Mouse (Mus musculus): Measurements from ENCODE around the gene Cxcl10.
"Not testable (repeated sequence)": the region's sequence is repeated elsewhere in the genome, so short reads cannot be mapped to it uniquely, and the experiment has no call there.

The Cxcl10 gene

DNA sequence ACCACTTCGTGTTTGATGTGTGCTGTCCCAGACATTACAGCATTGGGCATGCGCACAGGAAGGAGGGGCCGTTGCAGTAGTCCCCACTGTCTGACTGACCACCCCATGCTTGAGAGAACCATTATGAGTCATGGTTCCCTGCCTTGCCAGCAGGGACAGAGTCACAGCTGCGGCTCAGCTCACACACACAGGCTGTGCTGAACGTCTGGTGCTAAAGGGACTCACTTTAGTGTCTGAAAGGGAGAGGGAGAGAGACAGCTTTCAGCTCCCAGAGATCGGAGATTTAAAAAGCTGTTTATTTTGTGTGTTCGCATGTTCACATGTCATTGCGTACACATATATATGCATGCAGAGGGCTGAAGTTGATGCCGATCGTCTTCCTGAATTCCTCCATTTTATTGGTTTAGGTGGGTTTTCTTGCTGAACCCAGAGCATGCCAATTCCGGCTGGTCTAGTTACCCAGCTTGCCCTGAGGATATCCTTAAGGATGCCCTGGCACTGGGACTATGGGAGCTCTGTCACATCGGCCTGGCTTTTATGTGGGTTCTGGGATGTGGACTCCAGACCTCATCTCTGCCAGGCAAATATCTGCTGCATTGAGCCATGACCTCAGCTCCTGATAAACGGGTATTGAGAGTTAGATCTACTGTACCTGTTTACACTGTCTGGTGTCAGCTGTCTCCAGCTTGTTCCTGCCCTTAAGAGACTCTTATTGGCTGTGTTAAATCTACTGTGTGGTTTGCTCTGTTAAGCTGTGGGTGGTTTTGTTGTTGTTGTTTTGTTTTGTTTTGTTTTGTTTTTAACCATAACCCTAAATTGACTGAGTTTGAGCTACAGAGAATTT, 20.7 kb upstream of the Cxcl10 start:
- CTCF ChIA-PET: no interaction called here

DNA sequence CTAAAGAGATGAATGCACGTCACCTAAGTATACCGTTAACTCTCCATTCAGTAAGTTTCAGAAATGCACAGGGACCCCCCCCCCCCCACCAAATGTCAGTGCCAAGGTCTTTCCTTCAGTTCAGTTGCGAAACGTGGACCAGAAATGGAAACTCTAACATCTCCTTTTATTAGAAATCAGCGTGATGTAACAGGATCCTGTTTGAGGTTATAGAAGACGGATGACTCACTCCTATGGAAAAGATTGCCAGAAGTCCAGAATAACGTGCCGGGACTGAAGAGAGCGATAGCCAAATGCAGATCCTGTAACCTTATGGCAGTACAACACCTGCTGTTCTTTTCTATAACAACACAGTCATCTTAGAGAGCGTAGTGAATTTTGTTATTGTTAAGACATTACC, 19.7 kb upstream of the Cxcl10 start:
- CTCF ChIA-PET: interaction anchor here (0.8 kb wide), 1 partner anchor 12 kb away, joined by 33 read pairs; no protein-coding TSS in a partner anchor

DNA sequence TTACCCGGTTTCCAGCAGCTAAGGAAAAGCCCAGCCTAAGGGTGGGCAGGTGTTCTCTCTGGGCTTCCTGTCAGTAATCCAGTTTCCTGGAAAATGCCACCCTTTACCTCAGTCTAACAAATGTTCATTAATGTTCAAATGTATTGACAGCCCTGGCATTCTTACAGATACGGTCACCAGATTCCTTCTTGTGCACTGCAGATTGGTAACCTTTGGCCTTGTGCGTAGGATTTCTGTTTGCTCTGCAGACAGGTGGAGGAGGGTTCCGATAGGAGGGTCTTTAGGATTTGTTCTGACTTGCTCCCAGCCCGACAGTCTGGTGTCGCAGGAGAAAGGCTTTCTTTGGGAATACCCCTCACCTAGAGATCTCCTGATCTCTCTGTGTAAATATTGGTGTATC, 17.9 kb upstream of the Cxcl10 start:
- CTCF ChIA-PET: no interaction called here

DNA sequence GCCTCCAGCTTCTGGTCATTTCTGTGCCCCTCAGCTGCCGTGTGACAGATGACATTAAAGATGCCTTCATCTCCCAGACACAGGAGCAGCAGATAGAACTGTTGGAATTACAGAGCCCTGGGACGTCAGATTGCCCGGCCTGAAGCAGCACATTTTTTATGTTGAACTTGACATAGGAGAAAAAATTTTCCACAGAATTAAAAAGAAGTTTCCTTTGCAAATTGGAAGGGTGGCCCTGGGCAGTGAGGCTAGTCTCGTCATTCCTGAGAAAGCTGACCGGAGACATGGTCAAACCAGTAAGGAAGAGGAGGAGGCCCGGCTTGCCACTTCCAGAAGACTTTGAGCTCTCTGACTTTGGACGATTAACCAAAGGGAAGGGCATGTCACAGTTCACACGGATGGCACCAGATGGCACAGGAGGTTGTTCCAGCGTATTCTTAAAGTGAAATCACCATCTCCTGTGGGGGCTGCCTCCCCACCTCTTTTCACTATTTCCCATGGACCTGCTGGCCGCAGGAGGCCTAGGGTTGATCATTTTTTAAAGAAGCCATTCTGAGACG, 16.5 kb upstream of the Cxcl10 start:
- CTCF ChIA-PET: no interaction called here

DNA sequence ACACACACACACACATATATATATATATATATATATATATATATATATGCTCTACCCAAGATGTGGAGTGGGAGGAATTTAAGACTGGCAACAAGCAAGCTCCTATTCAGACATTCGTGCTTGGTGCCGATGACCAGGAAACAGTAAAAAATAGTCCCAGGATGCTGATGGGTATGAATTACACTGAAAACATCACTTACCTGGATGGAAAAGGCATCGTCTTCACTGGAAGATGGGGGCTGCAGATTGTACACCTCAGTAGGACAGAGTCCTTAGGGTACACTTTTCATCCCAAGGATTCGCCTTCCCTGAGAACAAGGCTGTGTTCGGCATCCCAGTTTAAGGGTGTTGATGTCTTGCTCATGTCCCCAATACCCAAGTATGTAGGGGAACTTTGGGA, 15.3 kb upstream of the Cxcl10 start:
- CTCF ChIA-PET: no interaction called here

DNA sequence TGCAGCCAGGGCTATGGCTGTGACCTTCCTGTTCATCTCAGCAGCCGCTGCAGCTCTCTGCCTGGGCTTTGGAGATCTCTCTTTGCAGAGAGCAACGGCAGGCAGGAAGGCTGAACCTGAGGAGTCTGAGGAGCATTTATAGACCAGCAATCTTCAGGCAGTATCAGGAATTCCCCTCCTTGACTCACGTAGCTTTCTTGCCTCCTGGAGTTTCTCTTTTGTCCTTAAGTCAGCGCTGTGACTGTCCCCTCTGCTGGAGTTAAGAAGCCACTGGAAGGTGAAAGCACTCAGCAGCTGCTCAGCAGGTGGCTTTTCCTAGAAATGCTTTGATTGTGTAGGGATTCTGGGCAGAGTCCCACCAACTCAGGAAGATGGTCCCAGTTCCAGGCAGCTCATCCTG, 14.5 kb upstream of the Cxcl10 start:
- CTCF ChIA-PET: no interaction called here

DNA sequence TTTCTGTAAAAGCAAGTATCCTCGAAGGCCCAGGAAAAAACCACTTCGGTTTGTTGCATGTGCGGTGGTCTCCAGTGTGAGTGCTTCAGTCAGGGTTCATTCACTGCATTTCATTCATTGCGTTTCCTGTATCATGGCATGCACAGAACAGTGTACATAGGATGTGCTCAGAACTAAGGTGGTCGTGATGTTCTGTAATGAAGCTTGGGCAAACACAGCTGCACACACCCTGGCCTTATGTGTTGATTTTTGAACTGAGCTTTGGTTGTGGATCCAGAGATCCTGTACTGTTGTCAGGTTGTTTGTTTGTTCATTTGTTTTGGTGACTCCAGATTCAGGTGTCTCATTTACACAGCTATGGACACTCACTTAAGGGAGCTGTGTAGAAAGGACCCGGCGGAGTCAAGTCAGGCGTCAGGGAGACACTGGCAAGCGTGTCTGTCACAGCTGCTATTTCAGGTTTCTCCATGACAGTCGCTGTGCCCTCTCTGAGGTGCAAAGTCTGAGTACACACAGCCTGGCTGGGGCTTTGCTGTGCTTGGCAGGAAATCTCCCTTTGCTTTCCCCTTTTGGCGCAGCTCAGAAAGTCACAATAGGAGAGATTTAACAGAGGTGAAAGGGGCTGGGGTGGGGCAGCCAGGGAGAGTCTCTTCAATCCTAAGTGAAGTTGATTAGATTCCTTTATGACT, 10.2 kb upstream of the Cxcl10 start:
- CTCF ChIA-PET: no interaction called here

DNA sequence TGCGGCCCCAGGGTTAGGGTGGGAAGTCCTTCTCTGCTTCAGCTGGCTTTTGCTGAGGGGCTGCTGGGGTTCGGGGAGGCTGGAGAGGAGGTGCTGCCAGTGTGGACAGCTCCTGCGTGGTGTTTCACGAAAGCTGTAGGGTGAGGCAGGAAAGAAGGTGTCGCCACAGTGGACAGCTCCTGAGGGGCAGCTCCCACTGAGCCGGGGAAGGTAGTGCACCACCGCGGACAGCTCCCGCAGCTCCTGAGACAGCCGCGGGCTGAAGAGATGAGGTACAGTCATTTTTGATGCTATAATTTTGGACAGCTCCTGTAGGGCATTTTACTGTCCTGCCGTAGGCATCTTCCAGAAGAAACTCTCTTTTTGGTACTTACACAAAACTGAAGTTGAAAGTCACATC, 9.3 kb upstream of the Cxcl10 start:
- CTCF ChIA-PET: no interaction called here

DNA sequence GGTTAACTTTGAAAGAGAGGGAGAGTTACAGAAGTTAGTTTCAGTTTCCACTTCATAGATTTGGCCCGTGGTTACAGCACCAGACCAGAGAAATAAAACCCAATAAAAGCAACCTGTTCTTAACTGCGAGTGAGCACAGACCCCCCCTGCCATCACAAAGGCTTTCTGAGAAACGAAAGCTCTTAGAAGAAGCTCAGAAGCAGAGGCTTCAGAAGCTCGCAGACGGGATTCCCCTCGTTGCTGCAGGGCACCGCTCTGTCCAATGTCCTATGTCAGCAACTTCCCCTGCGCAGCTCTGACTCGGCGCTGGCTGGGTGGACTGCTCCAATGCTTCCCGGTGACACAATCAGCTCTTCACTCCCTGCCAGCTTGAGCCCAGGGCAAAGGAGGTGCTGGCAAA, 4.8 kb upstream of the Cxcl10 start:
- CTCF ChIA-PET: interaction anchor here (0.6 kb wide), 1 partner anchor 938 kb away, joined by 6 read pairs; no protein-coding TSS in a partner anchor

DNA sequence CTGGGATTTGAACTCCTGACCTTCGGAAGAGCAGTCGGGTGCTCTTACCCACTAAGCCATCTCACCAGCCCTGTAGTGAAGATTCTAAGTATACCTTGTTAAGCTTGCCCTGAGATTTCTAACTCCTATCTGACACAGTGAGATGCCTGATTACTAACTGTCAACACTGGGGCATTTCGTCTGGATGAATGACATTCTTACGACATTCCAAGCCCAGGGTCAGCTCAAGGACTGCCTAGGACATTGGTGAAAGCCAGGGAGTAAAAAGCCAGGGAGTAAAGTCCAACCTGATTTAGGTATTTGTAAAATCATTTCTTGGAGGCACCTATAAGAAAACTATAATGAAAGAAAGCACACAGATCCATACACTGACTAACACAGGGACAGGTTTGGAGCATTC, 4.0 kb upstream of the Cxcl10 start:
- CTCF ChIA-PET: not testable (repeated sequence)

DNA sequence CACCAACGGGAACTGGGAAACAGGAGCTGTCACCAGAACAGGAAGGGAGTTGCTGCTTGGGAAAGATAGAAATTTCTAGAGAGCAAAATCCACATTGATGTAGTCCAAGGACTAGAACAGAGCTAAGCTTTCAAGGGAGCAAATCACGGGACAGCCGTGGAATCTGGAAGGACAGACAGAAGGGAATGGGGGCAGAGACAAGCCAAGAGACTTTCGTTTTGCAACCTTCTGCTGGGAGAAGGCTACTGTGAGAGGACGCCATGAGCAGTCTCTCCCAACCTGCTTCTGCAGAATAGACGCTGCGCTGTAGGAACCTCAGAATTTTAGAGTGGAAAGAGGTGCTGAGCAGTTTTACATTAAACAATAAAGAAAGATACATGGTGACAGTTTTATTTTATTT, 1.0 kb upstream of the Cxcl10 start:
- CTCF ChIA-PET: no interaction called here

DNA sequence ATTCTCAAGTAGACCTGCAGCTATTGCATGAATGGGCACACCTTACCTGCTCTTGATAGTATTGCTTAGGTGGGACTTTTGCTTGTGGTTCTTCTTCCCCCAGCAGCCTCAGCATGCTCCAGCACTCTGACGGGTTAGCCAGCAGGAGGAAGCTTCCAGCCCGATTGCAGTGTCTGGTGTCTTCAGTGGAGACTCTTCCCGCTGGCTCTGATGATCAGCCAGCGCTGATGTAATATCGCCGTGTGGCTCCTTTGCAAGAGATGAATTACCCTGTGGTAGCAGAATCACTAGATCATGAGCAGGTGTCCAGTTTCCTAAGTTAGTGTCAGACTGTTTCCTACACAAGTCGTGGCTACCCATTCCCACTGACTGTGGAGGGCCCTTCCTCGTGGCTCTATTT, 3.7 kb downstream of the Cxcl10 start:
- CTCF ChIA-PET: no interaction called here

DNA sequence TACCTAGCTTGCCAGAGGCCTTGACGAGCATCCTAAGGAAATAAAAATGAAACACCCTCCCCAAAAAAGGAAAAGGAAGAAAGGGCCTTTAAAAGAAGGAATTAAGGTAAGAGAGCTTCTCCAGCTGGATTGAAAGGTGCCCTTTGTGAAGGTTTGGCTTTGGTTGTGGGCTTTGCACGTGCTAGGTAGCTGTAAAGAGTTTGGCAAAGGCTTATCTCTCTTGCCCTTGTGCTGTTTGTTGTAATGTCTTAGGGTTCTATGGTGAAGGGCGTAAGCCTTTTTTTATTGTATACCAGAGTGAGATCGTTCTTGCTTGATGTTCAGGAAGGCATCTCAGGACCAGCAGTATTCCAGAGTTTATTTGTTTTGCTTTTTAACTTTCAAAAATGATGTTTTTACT, 8.1 kb downstream of the Cxcl10 start:
- CTCF ChIA-PET: no interaction called here

DNA sequence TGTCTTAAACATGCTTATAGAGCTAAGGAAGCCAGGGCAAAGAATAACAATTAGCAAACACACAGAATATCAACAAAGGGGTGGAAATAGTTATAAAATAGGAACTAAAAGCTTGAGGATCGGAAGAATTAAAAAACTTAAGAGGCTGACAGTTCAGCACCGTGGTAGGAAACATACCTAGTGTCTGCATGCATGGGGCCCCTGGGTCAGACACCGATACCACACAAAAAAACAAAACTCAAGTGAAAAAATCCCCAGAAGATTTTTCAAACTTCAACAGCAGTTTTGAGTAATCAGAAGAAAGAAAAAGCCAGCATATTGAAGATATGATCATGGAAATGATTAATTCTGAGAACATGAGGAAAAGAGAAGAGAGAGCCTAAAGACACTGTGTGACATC, 11.9 kb downstream of the Cxcl10 start:
- CTCF ChIA-PET: no interaction called here

DNA sequence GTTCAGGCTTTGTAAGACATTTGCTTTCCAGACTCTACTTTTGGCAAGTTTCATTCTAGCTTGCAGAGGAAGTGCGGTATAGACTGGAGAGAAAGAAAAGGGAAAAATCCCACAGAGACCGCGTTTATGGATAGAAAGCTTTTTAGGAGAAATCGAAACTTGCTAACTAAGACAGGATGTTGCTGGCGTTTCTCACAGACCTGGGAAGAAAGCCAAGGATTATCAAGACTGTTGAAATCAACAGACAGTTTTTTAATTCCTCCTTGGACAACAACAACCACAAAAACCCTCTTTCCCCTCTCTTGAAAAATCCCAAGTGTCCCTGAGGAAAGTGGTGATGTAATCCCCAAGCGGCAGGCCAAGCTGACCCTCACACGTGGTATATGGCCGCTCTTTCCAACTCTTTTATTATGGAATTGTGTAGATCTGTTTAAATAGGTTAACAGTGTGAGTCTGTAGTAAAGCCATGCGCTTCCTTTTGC, 16.3 kb downstream of the Cxcl10 start:
- CTCF ChIA-PET: no interaction called here

DNA sequence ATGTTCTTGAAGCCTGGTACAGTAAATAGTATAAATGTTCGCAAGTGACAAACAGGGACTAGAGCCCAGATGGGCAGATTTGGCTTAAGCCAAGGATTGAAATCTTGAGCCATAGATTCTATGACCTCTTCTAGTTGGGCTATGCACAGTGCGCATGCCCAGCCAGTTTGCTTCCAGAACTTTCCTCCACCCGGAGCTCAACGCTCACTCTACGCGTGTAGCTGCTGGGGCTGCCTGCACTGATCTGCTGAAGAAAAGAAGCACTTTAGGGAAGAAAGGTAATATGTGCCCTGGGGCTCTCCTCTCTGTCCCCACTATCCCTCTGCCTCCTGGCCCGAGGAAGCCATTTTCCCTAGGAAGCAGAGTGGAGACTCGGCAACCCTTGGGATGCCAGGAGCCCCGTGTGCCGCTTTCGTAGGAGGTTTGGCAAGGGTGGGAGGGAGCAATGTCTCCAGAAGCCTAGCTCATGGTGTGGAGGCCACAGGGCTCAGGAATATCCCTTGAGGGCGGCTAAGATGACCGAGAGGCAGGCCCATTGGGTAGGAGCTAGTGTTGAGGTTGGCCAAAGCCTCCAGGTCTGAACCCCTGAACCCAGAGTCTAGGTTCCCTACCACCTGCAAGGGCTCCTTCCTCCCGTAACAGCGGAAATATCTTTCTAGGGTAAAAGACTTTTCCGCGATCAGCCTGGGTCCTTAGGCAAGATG, 16.9 kb downstream of the Cxcl10 start, which contains the start of gene Art3:
TSS of gene Art3 (plus strand) at position 193 of the 704 bp plus-strand sequence.
- CTCF ChIA-PET: no interaction called here

DNA sequence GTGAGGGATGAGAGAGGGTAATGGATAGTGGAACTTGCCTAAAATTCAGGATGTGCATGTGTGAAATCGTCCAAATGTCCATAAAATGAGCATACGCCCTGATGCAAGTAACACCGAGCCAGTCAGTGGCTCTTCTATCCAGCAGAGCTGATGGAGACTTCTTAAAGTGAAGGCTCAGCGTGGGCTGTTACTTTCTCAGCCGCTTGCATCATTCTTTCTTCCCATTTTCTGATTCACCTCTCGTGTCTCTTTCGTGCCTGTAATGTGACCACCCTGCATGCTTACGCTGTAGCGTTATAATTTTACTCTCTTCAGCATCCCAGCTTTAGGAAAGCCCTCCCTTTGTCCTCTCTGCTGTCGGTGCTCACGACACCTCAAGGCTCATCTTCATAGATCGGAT, 17.6 kb downstream of the Cxcl10 start:
- CTCF ChIA-PET: no interaction called here

DNA sequence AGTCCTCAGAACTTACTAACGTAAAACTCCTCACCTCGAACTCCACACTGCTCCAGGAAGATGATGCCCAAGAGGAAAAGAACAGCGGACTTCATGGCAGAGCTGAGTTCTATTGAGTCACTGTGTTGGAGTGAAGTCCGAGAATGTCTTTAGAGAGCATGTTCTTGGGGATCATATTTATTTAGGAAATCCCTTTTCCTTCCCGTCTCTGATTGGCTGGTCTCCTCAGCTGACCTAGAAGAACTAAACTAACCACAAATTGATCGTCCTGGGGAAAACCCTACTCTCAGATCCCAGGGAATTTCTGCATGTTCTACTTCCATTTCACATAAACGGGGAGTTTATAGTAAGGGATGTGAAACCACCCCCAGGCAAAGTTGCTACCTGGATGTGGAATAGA, 20.8 kb downstream of the Cxcl10 start, which contains the start of gene Cxcl9:
TSS of gene Cxcl9 (minus strand) at position 151 of the 400 bp plus-strand sequence.
- CTCF ChIA-PET: interaction anchor here (0.6 kb wide), 1 partner anchor 63 kb away, joined by 16 read pairs; no protein-coding TSS in a partner anchor

DNA sequence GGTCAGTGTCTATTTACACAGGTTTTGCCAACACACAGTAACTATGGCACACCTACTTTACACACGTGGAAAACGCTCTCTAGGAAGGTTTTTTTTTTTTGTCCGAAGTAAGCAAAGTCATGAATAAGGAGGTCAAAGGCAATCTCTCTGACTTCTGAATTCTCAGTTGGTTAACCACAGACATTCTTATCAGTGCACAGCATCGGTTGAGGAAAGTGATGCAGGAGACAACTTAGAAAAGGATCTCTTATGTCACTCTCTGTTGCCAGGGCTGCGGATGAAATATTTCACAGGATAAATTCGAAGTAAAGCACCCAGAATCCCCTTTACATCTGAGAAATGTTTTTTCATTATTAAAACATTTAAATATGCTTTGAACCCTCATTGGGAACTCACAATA, 21.3 kb downstream of the Cxcl10 start:
- CTCF ChIA-PET: interaction anchor here (0.6 kb wide), 1 partner anchor 64 kb away, joined by 16 read pairs; no protein-coding TSS in a partner anchor

DNA sequence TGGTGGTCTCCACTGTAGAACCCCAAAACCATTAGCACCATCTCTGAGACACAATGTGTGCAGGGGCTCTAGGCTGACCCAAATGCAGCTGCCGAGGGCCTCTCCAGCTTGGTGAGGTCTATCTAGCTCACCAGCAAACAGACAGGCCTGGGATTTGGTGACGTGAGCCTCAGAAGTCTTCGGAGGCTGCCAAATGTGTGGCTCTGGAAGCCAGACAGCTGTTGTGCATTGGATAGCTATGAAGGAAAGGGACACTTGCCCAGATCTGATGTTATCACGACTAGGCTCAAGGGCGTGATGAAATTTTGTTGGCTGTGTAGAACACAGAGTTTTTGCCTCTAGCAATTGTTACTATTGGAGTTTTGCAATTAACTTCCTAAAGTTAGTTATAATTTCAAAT, 25.4 kb downstream of the Cxcl10 start:
- CTCF ChIA-PET: interaction anchor here (0.6 kb wide), 1 partner anchor 906 kb away, joined by 3 read pairs; no protein-coding TSS in a partner anchor

DNA sequence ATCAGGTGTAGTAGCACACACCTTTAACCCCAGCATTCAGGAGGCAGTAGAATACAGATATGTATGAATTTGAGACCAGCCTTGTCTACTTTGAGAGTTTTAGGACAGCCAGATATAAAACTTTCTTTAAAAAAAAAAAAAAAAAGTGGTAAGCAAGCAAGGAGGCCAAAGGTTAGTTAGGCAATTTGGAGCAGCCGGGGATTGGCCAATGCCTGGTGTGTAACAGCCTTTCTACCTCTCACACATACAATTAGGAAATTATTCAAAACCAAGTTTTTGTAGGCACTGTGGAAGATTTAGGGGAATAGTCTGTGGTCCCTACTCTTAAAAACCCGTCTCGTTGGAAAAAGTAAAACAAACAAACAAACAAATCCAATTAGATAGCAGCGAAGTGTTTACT, 26.1 kb downstream of the Cxcl10 start:
- CTCF ChIA-PET: interaction anchor here (0.6 to 1.2 kb wide), 3 partner anchors 58 to 906 kb away, joined by 3 to 14 read pairs (median 5); no protein-coding TSS in a partner anchor

Measured in spleen, embryonic (tissue).